Mouse (Mus musculus) frontal cortex, postnatal 14 days (tissue): ENCODE results near the gene Setmar.

ENCODE experiments used
- DNase-seq, 2 experiments: peaks; one replicate each; pipeline ENCODE4 v3.0.0; 2022; ENCODE audit warnings: low spot score in 2 of 2

The Setmar gene

DNA sequence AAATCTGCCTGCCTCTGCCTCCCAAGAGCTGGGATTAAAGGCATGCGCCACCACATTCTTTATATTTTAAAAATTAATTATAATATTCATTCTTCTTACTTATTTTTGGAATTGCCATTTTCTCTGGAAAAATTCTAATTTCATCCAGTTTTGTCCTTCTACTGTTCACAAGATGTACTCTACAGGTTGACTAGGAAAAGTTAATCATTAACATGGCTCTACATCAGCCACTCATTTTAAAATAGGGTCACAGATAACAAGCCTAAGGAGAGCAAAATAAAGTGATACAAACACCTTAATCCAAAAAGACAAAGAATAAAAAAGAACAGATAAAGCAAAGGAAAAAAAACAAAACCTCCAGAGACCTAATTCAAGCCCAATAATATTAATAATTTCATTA, 50.1 kb downstream of the Setmar start:
- DNase-seq, result no peak

DNA sequence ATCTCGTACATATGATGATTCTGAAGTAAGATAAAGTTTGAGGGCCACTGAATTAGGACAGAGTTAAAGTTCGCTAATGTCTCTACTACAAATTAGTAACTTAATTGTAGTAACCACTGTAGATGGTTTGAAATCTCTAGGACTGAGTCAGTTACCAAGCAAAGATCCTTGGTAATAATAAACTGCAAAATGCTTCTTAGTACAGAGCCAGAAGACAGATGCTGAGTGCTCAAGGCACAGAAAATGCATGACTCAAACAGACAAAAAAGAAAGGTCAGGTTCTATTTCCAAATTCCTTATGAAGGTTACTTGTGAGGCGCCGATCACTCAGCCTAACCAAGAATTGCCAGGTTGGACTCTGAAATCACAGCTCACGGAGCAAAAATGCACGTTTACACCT, 53.0 kb downstream of the Setmar start:
- DNase-seq, result no peak

DNA sequence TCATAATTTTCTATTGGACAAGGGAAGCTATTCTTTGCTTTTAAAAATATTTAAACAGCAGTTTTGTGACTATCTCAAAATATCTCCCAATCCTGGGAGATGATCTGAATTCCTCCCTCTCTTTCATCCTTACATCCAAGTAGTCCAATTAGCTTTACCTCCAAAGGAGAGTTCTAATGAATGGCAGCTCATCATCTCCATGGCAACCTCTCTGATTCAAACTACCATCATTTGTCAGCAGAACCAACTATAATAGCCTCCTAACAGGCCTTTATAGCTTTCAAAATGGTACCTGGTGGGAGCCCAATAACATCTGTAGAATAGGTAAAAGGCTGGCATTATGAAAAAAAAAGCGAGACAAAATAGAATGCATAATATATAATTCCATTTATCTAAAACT, 60.6 kb downstream of the Setmar start:
- DNase-seq, result no peak

DNA sequence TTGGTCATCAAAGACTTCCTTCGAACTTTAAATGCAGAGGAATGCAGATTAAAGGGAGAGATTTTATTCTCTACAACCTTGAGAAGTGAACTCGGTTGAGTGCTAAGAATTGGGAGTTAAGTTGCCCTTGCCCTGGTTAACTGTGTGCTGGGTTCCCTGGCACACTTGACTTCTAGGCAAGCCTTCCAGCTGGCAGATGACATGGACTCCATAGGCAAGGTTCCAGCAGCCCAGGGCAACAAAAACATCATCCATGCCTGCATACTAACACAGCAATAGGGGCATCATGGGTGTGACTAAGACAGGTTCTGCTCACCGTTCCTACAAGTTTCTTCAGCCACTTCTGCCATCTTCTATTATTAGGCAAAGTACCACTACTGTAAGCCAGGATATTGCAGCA, 61.8 kb downstream of the Setmar start:
- DNase-seq, result no peak
